Mouse (Mus musculus): Measurements from ENCODE around the gene Pipox. TPM values are rescaled to one million over a fixed set of nuclear protein-coding genes. Genes with fewer than 3 reads are reported as not detected.

The Pipox gene
- total and polyA plus RNA-seq, 2 experiments from 2014 or later = 4.2 to 6.8 TPM

DNA sequence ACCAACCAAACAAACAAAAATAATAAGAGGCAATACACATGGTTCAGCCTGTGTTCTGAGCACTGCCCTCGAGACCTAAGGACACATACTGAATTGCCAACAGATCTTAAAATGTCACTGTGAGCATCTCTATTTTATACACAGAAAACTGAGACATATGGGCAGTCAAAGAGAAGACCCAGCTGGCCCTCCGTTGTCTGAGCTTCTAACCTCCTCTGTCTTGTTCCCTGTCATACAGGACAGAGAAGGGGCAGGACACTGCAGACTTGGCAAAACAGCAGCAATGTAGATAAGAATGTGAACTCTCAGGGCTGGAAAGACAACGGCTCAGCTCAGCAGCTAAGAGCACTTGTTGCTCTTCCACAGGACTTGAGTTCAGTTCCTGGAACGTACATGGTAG lies 14.6 kb upstream of the Pipox start:
- Histone ChIP-seq H3K27ac (ENCODE audit: low read depth, low read length) (no peak overlapping the region), H3K4me2 (ENCODE audit: low read depth) (no peak overlapping the region), H3K9me3 (ENCODE audit: low read length) (no peaks in the 10 kb centered on the region), H3K4me1 (ENCODE audit: insufficient read depth) (peaks cover 24% of the 10 kb centered on the region), H3K36me3 (ENCODE audit: insufficient read depth) (no peaks in the 10 kb centered on the region), H3K27me3 (ENCODE audit: insufficient read depth, low read length) (no peaks in the 10 kb centered on the region), H3K9ac (no peak overlapping the region), H3K4me3 (ENCODE audit: low read depth, low read length) (no peak overlapping the region)
- WGBS = 83% methylated on average over 4 of the region's 4 CpGs
- ATAC-seq = no peak
- no peak for TF ChIP-seq CTCF (IDR thresholded peaks at IDR 0.05; ENCODE audit: low read depth)
- DNase-seq = no peak

- Histone ChIP-seq H3K9ac (peak overlapping the region; percentile 31), H3K4me2 (ENCODE audit: low read depth) (peak overlapping the region; percentile 6; the same call in 1 of the 2 replicates), H3K36me3 (ENCODE audit: insufficient read depth) (no peaks in the 10 kb centered on the region), H3K4me3 (ENCODE audit: low read depth, low read length) (no peak overlapping the region), H3K4me1 (ENCODE audit: insufficient read depth) (peaks cover 26% of the 10 kb centered on the region), H3K9me3 (ENCODE audit: low read length) (no peaks in the 10 kb centered on the region), H3K27me3 (ENCODE audit: insufficient read depth, low read length) (no peaks in the 10 kb centered on the region), H3K27ac (ENCODE audit: low read depth, low read length) (peak overlapping the region; percentile 83)
- peak; percentile 72 for DNase-seq
- peak; percentile 68; the same call in 1 of the 2 replicates for ATAC-seq
- 13% methylated on average over 9 of the region's 9 CpGs for WGBS
- no peak for TF ChIP-seq CTCF (IDR thresholded peaks at IDR 0.05; ENCODE audit: low read depth)
These were observed 12.9 kb upstream of the Pipox start for GRCm38 (mm10) chr11:77906747-77907174.

GRCm38 (mm10) chr11:77906097-77906687 lies 12.3 kb upstream of the Pipox start:
- no peaks in the 10 kb centered on the region for H3K9me3 ChIP-seq (ENCODE audit: low read length)
- H3K36me3 ChIP-seq (ENCODE audit: insufficient read depth) = no peaks in the 10 kb centered on the region
- no peak for TF ChIP-seq CTCF (IDR thresholded peaks at IDR 0.05; ENCODE audit: low read depth)
- H3K4me2 ChIP-seq (ENCODE audit: low read depth) = peak overlapping the region; percentile 6; the same call in 1 of the 2 replicates
- H3K27ac ChIP-seq (ENCODE audit: low read depth, low read length) = peak overlapping the region; percentile 83
- WGBS = 7% methylated on average over 19 of the region's 19 CpGs
- peaks cover 26% of the 10 kb centered on the region for H3K4me1 ChIP-seq (ENCODE audit: insufficient read depth)
- no peaks in the 10 kb centered on the region for H3K27me3 ChIP-seq (ENCODE audit: insufficient read depth, low read length)
- ATAC-seq = no peak
- no peak overlapping the region for H3K4me3 ChIP-seq (ENCODE audit: low read depth, low read length)
- H3K9ac ChIP-seq = peak overlapping the region; percentile 29
- no peak for DNase-seq

- Histone ChIP-seq H3K36me3 (ENCODE audit: insufficient read depth) (no peaks in the 10 kb centered on the region), H3K4me3 (ENCODE audit: low read depth, low read length) (no peak overlapping the region), H3K4me2 (ENCODE audit: low read depth) (no peak overlapping the region), H3K27me3 (ENCODE audit: insufficient read depth, low read length) (no peaks in the 10 kb centered on the region), H3K9me3 (ENCODE audit: low read length) (no peaks in the 10 kb centered on the region), H3K4me1 (ENCODE audit: insufficient read depth) (peaks cover 28% of the 10 kb centered on the region), H3K9ac (no peak overlapping the region), H3K27ac (ENCODE audit: low read depth, low read length) (no peak overlapping the region)
- no peak for ATAC-seq
- TF ChIP-seq CTCF (IDR thresholded peaks at IDR 0.05; ENCODE audit: low read depth) = no peak
- WGBS = 36% methylated on average over 1 of the region's 1 CpGs
- no peak for DNase-seq
These were observed 10.8 kb upstream of the Pipox start for GRCm38 (mm10) chr11:77904707-77905106.

DNA sequence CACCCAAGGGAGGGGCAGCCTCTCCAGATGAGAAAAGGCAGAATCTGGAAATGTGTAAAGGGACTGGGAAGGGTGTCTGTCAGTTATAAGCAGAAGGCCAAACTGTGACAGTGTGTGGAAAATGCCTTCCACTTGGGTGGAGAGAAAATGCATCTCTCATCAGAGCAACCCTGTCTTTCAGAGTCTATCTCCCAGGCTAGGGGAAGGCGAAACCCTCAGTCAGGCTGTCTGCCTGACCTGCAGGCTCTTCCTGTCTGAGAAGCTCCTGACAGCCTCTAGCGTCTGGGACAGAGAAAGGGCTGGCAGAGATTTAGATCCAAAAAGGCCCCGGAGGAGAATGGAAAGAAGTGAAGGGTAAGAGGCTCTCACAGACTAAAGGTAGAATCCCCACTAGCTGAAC lies 9.9 kb upstream of the Pipox start:
- Histone ChIP-seq H3K9ac (no peak overlapping the region), H3K4me3 (ENCODE audit: low read depth, low read length) (no peak overlapping the region), H3K9me3 (ENCODE audit: low read length) (no peaks in the 10 kb centered on the region), H3K27me3 (ENCODE audit: insufficient read depth, low read length) (no peaks in the 10 kb centered on the region), H3K4me2 (ENCODE audit: low read depth) (no peak overlapping the region), H3K27ac (ENCODE audit: low read depth, low read length) (peak overlapping the region; percentile 64), H3K36me3 (ENCODE audit: insufficient read depth) (no peaks in the 10 kb centered on the region), H3K4me1 (ENCODE audit: insufficient read depth) (peaks cover 22% of the 10 kb centered on the region; the same call in 1 of the 2 replicates)
- DNase-seq (no peak), ATAC-seq (0 out of 2 replicates have a peak, but pooled peaks have one; percentile 28)
- peak; percentile 40 for TF ChIP-seq CTCF (IDR thresholded peaks at IDR 0.05; ENCODE audit: low read depth)
- 22% methylated on average over 3 of the region's 3 CpGs for WGBS

GRCm38 (mm10) chr11:77901775-77902355 lies 8.0 kb upstream of the Pipox start:
- TF ChIP-seq CTCF (IDR thresholded peaks at IDR 0.05; ENCODE audit: low read depth) = no peak
- Histone ChIP-seq H3K4me3 (ENCODE audit: low read depth, low read length) (no peak overlapping the region), H3K36me3 (ENCODE audit: insufficient read depth) (no peaks in the 10 kb centered on the region), H3K4me2 (ENCODE audit: low read depth) (no peak overlapping the region), H3K4me1 (ENCODE audit: insufficient read depth) (peaks cover 32% of the 10 kb centered on the region), H3K27me3 (ENCODE audit: insufficient read depth, low read length) (no peaks in the 10 kb centered on the region), H3K9me3 (ENCODE audit: low read length) (no peaks in the 10 kb centered on the region), H3K9ac (no peak overlapping the region), H3K27ac (ENCODE audit: low read depth, low read length) (0 out of 2 replicates have a peak overlapping the region, but pooled peaks have one; percentile 54)
- ATAC-seq (peak; percentile 33; the same call in 1 of the 2 replicates), DNase-seq (no peak)
- WGBS = 30% methylated on average over 8 of the region's 8 CpGs

- H3K4me2 ChIP-seq (ENCODE audit: low read depth) = no peak overlapping the region
- TF ChIP-seq CTCF (IDR thresholded peaks at IDR 0.05; ENCODE audit: low read depth) = no peak
- H3K36me3 ChIP-seq (ENCODE audit: insufficient read depth) = no peaks in the 10 kb centered on the region
- 48% methylated on average over 5 of the region's 5 CpGs for WGBS
- DNase-seq = no peak
- no peaks in the 10 kb centered on the region for H3K9me3 ChIP-seq (ENCODE audit: low read length)
- H3K4me3 ChIP-seq (ENCODE audit: low read depth, low read length) = no peak overlapping the region
- ATAC-seq = no peak
- H3K9ac ChIP-seq = no peak overlapping the region
- H3K27ac ChIP-seq (ENCODE audit: low read depth, low read length) = 0 out of 2 replicates have a peak overlapping the region, but pooled peaks have one; percentile 54
- H3K4me1 ChIP-seq (ENCODE audit: insufficient read depth) = peaks cover 34% of the 10 kb centered on the region
- H3K27me3 ChIP-seq (ENCODE audit: insufficient read depth, low read length) = no peaks in the 10 kb centered on the region
These were observed 7.5 kb upstream of the Pipox start for GRCm38 (mm10) chr11:77901366-77901765.
